Mouse (Mus musculus) lung, postnatal 10 days (tissue): ENCODE measurements around the gene Mmp20.

Source experiments
- DNase-seq: peaks from one replicate; pipeline ENCODE4 v3.0.0; 2021

Gene Mmp20

DNA sequence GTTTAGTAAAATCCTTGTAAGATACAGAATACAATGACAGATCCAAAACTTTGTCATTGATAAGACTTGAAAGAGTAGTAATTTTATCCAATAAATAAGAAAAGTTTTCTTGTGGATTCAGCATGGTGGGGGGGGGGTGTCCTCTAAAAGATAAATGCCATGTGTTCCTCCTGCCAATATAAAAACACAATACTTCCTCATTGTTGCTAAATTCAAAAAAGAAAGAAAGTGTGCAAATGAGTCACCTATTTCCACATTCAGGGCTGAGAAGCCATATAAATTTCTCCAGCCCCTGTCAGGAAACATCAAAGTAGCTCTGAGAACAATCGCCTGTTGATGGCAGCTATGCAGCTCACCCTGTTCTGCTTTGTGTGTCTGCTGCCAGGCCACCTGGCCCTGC is 63.8 kb downstream of the Mmp20 start, which contains the start of gene Mmp7:
Mmp7 (plus strand) TSS at position 301 of the 400 bp plus-strand sequence.
- no peak for DNase-seq

DNA sequence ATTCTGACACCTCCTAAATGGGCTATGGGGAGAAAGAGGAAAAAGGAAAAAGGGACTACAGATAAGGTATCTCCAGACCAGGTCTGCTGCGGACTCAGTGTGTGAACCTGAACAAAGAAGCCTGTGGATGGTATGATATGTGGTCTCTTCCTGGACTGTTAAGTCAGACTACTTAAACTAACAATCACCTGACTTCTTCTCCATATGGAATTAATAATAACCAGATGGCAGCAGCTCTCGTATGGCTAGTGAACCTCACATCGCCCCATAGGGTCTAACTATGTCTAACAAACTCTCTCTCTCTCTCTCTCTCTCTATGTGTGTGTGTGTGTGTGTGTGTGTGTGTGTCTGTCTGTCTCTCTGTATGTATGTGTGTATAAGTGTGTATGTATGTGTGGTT is 65.9 kb downstream of the Mmp20 start:
- no peak for DNase-seq

- DNase-seq, result no peak
These were observed 67.6 kb downstream of the Mmp20 start for GRCm38 (mm10) chr9:7695646-7696045.

GRCm38 (mm10) chr9:7708698-7709097 is 80.7 kb downstream of the Mmp20 start:
- DNase-seq, result peak; percentile 64

DNA sequence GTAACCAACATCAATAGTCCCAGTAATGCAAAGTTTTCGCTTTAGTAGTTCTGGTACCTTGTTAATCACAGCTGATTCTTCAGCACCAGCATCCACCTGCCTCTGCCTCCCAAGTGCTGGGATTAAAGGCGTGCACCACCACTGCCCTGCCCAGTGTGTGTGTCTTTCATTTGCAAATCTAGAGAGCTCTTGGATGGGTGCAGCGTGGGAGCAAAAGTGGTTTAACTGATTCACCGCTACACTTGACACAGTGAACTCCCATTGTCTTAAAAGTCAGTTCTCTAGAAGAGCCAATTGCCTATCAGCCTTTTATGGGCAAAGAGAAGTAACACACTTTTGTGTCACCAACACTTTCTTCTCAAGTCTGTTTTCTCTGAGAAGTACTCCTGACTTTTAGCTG is 83.2 kb downstream of the Mmp20 start:
- no peak for DNase-seq

GRCm38 (mm10) chr9:7714062-7714907 is 86.3 kb downstream of the Mmp20 start:
- peak; percentile 55 for DNase-seq

DNA sequence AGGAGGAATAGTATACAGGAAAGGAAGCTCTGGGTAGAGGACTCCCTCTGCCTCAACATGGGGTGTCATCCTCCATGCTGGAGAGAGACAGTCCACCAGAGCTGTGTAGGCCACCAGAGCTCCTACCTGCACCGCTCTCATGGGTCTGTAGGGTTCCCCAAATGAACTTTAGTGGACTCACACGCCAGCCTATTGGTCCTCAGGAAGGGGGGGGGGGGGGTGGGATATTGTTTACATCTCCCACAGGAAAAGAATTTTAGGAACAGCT is 86.8 kb downstream of the Mmp20 start:
- DNase-seq, result no peak

- DNase-seq, result no peak
These were observed 93.5 kb downstream of the Mmp20 start for GRCm38 (mm10) chr9:7721543-7721942.
